Mouse (Mus musculus): ENCODE results near the gene Pacrg. TPM values are rescaled to one million over a fixed set of nuclear protein-coding genes. Genes with fewer than 3 reads are reported as not detected.

Pacrg gene
- total and polyA plus RNA-seq, 3 experiments: not detected

- no peaks in the 10 kb centered on the region for H3K9me3 ChIP-seq (replicated peaks; ENCODE audit: low read length)
- in situ Hi-C loops (cut with MboI; ENCODE audit: low pct_ligation_motif_present, low pct_unique_long_range_greater_than_20kb, low sequenced_read_pairs): no loop called here
These were observed 290.3 kb downstream of the Pacrg start for GRCm38 (mm10) chr17:10549825-10550224.

GRCm38 (mm10) chr17:10548969-10549368, 291.1 kb downstream of the Pacrg start:
- H3K36me3 ChIP-seq (replicated peaks in 1 of 2; ENCODE audit: control insufficient read depth in 1 of 2, insufficient read depth in 1 of 2, low read length in 1 of 2): no peaks in the 10 kb centered on the region
- TF ChIP-seq IRF4 (IDR thresholded peaks at IDR 0.05; ENCODE audit: low read depth, low read length) (no peak), ETS1 (conservative IDR thresholded peaks at IDR 0.05; ENCODE audit: low read depth, low read length) (no peak), MAX (IDR thresholded peaks at IDR 0.05; ENCODE audit: low read length) (no peak), JUN (IDR thresholded peaks at IDR 0.05; ENCODE audit: insufficient read depth, low read depth, low read length) (no peak), JUND (conservative IDR thresholded peaks at IDR 0.05; ENCODE audit: low read depth, low read length) (no peak), BHLHE40 (IDR thresholded peaks at IDR 0.05; ENCODE audit: low read depth, low read length) (no peak), GABPA (IDR thresholded peaks at IDR 0.05; ENCODE audit: insufficient replicate concordance, low read depth, low read length) (no peak), USF2 (conservative IDR thresholded peaks at IDR 0.05; ENCODE audit: low read depth, low read length) (no peak), ZC3H11A (IDR thresholded peaks at IDR 0.05; ENCODE audit: low read depth, low read length) (no peak), MXI1 (IDR thresholded peaks at IDR 0.05; ENCODE audit: low read depth, low read length) (no peak), TBP (conservative IDR thresholded peaks at IDR 0.05; ENCODE audit: low read depth, low read length) (no peak)
- no peak for DNase-seq (ENCODE audit: extremely low read depth)
- H3K4me1 ChIP-seq (ENCODE audit: control insufficient read depth in 1 of 2, insufficient read depth in 2 of 2): peaks cover 0 to 4% of the 10 kb centered on the region in 2 experiments; a peak in 1 of 4 replicates
- H3K4me2 ChIP-seq (ENCODE audit: insufficient read depth, low read depth, poor library complexity, severe bottlenecking): no peak overlapping the region
- H3K79me2 ChIP-seq (replicated peaks; ENCODE audit: control insufficient read depth, extremely low read depth, insufficient read depth, poor library complexity, severe bottlenecking): no peaks in the 10 kb centered on the region
- H3K27me3 ChIP-seq (replicated peaks): no peaks in the 10 kb centered on the region
- H3K9me3 ChIP-seq (replicated peaks; ENCODE audit: low read length): no peaks in the 10 kb centered on the region
- in situ Hi-C loops (cut with MboI; ENCODE audit: low pct_ligation_motif_present, low pct_unique_long_range_greater_than_20kb, low sequenced_read_pairs): no loop called here
- no peak overlapping the region for H3K4me3 ChIP-seq (replicated peaks in 1 of 3; ENCODE audit: low read depth in 2 of 3, low read length in 2 of 3, poor library complexity in 1 of 3)
- no peak overlapping the region for H3K9ac ChIP-seq (ENCODE audit: insufficient read depth, low read depth)
- dilution Hi-C loops (cut with MboI; ENCODE audit: extremely low pct_ligation_motif_present, extremely low pct_unique_long_range_greater_than_20kb, low sequenced_read_pairs): no loop called here
- no peak overlapping the region for H3K27ac ChIP-seq (ENCODE audit: insufficient read depth, low read depth)

More at GRCm38 (mm10) chr17:10549825-10550224, 290.3 kb downstream of the Pacrg start:
- Histone ChIP-seq H3K4me2 (ENCODE audit: insufficient read depth, low read depth, poor library complexity, severe bottlenecking) (no peak overlapping the region), H3K9ac (ENCODE audit: insufficient read depth, low read depth) (no peak overlapping the region), H3K79me2 (replicated peaks; ENCODE audit: control insufficient read depth, extremely low read depth, insufficient read depth, poor library complexity, severe bottlenecking) (no peaks in the 10 kb centered on the region), H3K4me3 (replicated peaks in 1 of 3; ENCODE audit: low read depth in 2 of 3, low read length in 2 of 3, poor library complexity in 1 of 3) (no peak overlapping the region), H3K4me1 (ENCODE audit: control insufficient read depth in 1 of 2, insufficient read depth in 2 of 2) (peaks cover 0 to 4% of the 10 kb centered on the region in 2 experiments; a peak in 1 of 4 replicates), H3K27me3 (replicated peaks) (no peaks in the 10 kb centered on the region), H3K36me3 (replicated peaks in 1 of 2; ENCODE audit: control insufficient read depth in 1 of 2, insufficient read depth in 1 of 2, low read length in 1 of 2) (no peaks in the 10 kb centered on the region), H3K27ac (ENCODE audit: insufficient read depth, low read depth) (no peak overlapping the region)
- TF ChIP-seq BHLHE40 (IDR thresholded peaks at IDR 0.05; ENCODE audit: low read depth, low read length): no peak
- TF ChIP-seq ZC3H11A (IDR thresholded peaks at IDR 0.05; ENCODE audit: low read depth, low read length): no peak
- no peak for TF ChIP-seq MAX (IDR thresholded peaks at IDR 0.05; ENCODE audit: low read length)
- TF ChIP-seq ZNF384 (IDR thresholded peaks at IDR 0.05; ENCODE audit: low read depth, low read length): no peak
- TF ChIP-seq RCOR1 (conservative IDR thresholded peaks at IDR 0.05; ENCODE audit: low read depth, low read length): no peak
- TF ChIP-seq ZKSCAN1 (IDR thresholded peaks at IDR 0.05; ENCODE audit: borderline replicate concordance, low read depth, low read length): no peak
- no peak for TF ChIP-seq MAZ (IDR thresholded peaks at IDR 0.05; ENCODE audit: low read depth, low read length)
- TF ChIP-seq MEF2A (IDR thresholded peaks at IDR 0.05; ENCODE audit: borderline replicate concordance, low read depth, low read length): no peak
- no peak for TF ChIP-seq PAX5 (IDR thresholded peaks at IDR 0.05; ENCODE audit: low read length)
- no peak for TF ChIP-seq POLR2AphosphoS2 (IDR thresholded peaks at IDR 0.05; ENCODE audit: low read depth, low read length)
- no peak for TF ChIP-seq UBTF (IDR thresholded peaks at IDR 0.05; ENCODE audit: low read depth, low read length)
- no peak for TF ChIP-seq MXI1 (IDR thresholded peaks at IDR 0.05; ENCODE audit: low read depth, low read length)
- no peak for TF ChIP-seq ETS1 (conservative IDR thresholded peaks at IDR 0.05; ENCODE audit: low read depth, low read length)
- TF ChIP-seq GABPA (IDR thresholded peaks at IDR 0.05; ENCODE audit: insufficient replicate concordance, low read depth, low read length): no peak
- dilution Hi-C loops (cut with MboI; ENCODE audit: extremely low pct_ligation_motif_present, extremely low pct_unique_long_range_greater_than_20kb, low sequenced_read_pairs): no loop called here
- no peak for DNase-seq (ENCODE audit: extremely low read depth)
